Mouse (Mus musculus) skeletal muscle tissue, adult 2 months (tissue): ENCODE measurements around the gene Gusb.
"Not testable (repeated sequence)": the region's sequence is repeated elsewhere in the genome, so short reads cannot be mapped to it uniquely, and the experiment has no call there.

Experiments used
- DNase-seq: peaks from one replicate; pipeline ENCODE4 v3.0.0-alpha.2; 2012; ENCODE audit warnings: low read depth, low spot score

The Gusb gene

DNA sequence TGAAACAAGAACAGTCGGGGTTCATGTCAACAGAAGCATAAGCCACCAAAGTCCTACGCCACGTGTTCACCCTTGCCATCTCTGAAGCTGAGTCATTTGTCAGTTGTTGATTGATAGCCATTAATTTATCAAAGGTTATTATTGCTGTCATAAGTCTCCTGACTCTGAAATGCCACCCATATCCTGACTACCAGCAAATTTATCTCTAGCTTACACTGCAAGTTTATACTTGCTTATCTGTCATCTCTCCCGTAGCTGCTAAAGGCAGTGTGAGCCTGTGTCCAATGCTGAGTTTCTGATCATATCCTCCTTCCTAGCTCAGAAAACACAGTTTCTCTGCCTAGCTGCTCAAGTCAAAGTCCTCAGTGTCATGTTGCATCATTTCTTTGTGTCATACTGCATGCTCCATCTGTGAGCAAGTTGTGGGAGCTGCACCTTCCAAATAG, 28.0 kb downstream of the Gusb start:
- DNase-seq: no peak

DNA sequence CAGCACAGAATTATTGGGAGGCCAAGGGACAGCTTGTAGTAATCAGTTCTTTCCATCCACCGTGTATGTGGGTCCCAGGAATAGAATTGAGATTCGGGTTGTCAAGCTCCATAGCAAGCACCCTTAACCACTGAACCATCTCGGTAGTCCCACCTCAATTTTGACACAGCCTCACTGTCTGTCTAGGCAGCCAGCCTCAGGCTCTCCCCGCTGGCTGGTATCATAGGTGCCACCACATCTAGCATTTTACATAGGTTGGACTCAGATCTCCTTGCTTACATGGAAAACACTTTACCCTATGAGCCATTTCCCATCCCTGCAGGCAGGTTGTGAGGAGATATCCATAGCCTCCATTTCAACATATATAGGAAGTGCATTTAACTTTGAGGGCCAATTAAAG, 28.5 kb downstream of the Gusb start:
- DNase-seq: no peak

DNA sequence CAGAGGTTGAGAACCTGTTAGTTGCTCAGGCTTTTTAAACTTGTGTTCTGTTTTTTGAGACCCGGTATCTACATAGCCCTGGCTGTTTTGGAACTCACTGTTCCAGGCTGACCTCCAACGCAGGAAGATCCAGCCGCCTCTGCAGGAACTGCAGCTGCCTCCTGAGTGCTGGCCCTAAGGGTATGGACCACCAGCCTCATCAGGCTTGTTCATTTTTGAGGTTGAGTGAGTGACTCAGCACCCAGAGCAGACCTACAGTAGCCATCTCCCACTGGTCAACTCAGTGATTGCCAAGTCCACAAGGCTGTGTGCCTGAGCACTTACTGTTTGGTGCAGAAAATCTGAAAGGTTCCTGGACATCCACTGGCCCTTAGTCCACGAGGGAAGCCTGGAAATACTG, 31.4 kb downstream of the Gusb start:
- peak; percentile 10 for DNase-seq

DNA sequence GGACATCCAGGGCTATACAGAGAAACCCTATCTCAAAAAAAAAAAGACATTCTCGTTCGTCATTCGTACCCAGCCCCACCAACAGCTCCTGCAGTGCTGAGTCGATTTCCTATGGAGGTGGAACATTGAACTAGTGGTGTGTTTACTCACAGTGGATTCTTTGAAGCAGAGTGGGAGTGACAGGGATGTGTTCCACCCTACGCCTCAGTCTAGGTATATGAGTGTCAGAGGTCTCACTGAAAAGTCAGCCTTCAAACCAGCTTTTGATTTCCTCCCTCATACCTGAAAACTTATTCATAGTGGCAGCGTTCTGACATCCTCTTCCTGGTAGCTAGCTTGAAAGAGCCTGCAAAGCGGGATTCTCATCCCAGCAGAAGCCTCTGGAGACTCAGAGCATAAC, 34.4 kb downstream of the Gusb start:
- no peak for DNase-seq

DNA sequence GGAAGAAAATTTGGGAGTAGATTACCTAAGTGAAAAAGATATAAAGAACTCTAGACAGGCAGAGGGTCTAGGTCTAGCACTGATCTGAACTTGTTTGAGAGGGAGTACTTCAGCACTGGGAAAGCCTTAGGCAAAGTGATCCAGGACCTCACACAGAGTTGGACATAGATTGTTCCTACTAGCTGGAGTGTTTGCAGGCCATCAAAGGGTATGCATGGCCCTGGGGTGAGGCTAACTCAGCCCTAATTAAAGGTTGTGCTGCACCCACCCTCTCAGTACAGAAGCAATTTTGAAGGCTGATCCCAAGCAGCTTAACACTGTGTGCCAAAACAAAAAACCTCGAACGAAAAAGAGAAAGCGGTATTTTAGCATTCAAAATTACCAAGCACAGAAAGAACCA, 36.4 kb downstream of the Gusb start:
- DNase-seq: no peak

DNA sequence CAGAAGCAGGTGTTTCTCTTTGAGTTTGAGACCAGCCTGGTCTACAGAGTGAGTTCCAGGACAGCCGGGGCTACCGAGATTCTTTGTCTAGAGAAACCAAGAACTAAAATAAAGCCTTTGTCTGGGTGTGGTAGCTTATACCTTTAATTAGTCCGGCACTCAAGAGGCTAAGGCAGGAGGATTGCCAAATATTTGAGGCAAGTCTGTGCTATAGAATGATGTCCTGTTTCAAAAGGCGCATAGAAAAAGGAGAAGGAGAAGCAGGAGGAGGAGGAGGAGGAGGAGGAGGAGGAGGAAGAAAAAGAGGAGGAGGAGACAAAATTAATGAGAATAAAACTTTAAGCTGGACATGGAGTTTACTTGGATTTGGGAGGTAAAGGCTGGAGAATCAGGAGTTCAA, 39.6 kb downstream of the Gusb start:
- no peak for DNase-seq

DNA sequence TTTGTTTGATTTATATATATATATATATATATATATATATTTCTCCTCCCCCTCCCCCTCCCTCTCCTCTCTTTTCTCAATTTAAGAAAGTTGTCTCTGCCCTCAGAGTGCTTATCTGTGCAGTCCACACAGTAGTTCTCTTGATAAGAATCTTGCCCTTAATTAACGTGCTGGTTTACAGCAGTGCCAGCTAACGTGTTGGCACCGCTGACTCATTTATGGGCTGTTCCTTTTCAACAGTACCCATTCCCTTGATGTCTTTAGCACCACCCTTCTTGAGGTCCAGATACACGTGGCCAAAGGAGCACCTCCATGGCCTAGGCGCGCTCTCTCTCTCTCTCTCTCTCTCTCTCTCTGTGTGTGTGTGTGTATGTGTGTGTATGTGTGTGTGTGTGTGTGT, 47.1 kb downstream of the Gusb start:
- DNase-seq: no peak

DNA sequence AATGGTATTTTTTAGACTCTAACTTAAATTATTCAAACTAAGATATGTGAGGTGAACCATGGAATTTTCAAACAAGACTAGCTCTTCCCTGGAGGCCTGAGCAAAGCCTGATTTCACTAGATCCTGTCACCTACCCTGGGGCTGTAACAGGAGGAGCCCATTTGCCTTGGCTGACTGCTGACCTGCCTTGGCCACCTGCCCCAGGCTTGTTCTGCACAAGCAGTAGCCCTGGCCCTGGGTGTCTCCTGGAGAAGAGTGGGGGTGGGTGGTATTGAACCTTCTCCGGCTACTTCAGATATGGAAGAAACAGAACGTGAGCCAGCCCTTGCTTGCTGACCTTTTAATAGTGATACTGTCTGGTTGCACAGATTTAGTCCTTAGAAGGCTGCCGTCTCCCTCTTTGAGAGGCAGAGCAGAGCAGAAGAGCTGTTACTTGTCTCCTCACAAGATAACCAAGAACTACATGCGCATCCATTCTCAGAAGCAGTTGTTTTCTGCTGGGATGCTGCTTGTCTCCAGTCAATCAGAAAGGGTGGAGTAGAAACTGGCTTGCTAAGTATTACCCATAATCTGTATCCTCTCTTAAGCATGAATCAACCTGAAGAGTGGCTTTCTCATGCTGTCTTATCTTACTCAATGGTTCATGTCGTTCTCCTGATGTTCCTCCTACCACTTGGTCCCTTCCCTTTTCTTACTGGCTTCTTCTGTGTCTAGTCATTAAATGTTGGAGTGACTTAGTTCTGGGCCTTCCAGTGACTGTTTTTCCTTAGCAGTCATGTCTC, 48.2 kb downstream of the Gusb start:
- peak; percentile 73 for DNase-seq

DNA sequence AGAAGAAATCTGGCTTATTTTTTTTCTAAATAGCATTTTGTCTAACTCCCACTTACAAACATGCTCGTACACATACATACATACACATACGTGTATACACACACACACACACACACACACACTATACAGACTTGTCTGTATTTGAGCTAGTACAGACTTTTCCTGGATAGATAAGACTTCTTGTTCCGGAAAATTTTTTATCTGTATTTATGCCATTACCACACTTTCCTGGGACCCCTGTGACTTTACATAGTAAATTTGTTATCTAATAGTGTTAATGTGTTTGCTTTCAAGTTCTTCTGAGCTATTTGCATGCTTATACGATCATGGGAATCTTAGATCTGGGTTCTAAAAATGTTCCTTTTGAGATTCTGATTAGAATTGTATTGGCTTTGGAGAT, 50.7 kb downstream of the Gusb start:
- no peak for DNase-seq

DNA sequence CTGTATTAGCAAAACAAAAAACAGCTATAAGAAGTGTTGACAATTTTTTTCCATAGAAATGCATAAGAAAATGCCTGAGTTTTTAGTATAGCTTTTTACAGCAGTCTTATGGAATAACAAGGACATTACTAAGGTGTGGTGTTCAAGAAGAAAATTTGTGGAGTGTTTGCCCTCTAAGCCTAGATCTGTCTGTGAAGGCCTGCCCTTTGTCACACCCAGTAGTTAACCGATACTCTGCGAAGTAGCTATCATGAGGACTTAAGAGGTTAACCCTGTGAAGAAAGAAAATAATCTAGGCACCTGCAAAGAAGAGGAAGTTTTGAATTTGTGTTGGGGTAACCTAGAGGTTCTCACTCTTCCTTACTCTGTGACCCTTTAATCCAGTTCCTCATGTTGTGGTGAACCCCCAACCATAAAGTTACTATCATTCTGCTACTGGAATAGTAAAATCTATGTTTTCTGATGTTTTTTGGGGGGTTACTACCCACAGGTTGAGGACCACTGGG, 55.3 kb downstream of the Gusb start:
- DNase-seq: no peak

DNA sequence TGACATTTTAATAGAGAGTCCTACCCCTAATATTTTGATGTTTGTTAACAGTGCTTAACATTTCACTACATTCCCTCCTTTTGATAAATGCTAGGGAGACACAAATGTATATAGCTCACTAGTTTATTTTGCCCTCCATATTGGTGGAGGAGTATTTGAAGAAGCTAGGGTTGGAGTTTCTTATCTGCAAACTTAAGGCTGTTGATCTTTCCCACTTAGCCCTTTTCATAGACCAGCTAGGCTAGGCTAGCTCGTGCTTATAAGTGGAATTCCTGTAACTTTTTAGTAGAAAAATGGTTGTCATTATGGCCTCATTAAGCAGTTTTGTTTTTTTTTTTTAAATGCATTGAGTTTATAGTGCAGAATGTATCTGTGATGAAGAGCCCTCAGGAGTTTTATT, 59.4 kb downstream of the Gusb start:
- DNase-seq: no peak

DNA sequence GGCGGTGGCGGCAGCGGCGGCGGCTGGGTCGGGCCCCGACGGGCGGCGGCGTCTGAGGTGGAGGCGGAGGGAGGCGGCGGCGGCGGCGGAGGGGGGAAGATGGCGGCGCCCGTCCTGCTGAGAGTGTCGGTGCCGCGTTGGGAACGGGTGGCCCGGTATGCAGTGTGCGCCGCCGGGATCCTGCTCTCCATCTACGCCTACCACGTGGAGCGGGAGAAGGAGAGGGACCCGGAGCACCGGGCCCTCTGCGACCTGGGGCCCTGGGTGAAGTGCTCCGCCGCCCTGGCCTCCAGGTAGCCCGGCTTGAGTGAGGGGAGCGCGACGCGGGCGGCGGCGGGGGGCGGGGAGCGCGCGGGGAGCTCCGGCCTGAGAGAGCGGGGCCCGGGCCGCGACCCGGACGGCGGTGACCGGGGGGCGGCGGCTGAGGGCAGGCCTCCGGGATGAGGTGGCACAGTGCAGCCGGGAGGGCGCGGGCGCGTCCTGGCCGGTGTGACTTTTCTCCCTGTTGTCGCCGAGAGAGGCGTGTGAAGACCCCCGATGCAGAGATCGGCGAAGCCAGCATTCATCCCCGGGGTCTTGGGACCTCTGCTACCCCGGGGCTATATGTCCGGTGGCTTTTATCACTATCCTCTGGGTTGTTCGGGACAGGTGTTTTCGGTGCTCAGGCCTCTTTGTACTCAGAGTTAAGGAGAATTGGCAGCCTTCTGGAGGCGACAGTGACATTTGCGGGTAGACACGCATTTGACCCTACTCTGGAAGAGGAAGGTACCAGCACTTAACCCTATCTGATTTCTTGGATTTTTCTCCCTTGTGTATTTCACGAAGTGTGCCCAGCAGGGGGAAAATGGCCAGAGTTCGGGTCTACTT, 60.5 kb downstream of the Gusb start:
- DNase-seq: not testable (repeated sequence)

DNA sequence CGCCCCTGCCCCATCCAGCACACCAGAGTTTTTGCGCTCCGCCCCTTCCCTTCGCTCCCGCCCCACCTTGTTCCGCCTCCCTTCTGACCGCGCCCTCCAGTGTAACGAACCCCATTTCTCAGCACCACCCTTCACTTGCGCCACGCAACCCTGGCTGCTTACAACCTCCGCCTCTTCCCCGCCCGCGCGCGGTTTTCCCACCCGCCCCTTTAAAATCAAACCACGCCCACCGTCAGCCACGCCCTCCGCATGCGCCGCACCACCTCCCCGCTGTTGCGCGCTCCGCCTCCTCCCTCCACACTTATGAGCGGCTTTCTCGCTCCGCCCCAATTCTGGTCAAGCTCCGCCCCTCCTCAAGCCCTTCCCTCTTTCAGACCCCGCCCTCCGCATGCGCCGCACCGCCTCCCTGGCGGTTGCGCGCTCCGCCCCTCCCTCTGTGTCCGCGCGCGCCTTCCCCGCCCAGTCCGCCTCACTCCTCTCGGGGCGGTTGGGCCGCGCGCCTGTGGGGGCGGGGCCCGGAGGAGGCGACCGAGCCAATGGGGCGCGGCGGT, 61.3 kb downstream of the Gusb start, which contains the start of gene Vkorc1l1:
TSS of gene Vkorc1l1 (plus strand) at position 476 of the 551 bp plus-strand sequence.
- peak; percentile 100 for DNase-seq

DNA sequence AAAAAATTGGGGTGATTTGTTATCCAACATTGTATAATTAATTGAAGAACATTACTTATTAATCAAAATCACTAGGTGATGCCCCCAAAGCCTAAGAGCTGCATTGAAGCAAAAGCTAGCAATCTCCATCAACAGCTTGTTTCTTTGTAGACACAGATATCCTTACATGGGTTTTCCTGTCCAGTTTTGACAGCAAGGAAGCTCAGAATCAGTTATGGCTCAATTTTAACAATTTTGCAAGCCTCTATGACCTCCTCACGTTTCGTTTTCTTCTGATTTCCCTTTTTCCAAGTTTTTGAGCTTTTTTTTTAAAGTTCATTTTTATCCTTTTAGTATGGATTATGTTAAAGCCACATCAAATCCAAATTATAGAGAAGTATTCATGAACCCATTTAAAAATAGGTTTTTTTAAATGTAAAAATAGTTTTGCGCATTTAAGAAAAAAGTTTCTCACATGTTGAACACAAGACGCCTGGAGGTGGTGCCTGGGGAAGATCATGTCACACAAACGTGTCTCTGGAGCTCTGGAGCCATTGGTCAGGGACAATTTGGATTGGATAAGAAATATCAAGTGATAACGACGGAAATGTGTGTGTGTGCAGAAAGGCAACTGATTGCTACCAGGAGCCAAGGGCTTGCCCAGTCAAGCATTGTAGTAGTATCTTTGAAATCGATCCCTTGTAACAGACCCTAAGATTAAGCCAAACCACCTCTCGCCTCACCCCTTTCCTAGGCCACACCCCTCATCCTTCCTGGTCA, 61.9 kb downstream of the Gusb start:
- DNase-seq: no peak

DNA sequence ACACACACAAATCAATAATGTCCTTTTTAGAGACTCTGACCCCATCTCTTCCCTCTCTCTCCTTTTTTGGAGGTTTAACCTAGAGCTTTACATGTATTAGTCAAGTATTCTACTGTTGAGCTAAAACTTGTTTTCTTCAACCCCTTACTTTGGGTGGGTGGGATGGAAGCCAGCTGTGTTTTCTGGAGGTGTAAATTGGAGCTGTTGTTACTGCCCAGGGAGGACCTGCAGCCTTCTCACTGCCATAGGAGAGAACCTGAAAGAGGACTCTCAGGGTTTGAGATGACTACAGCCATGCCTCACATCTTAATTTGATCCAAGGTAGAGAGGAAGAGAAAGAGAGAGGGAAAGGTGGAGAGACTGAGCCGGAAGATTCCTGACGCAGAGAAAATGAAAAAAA, 62.6 kb downstream of the Gusb start:
- DNase-seq: no peak
